Mouse (Mus musculus) liver, embryonic 11.5 days (tissue): ENCODE measurements around the gene Asb1. TPM values are rescaled to one million over a fixed set of nuclear protein-coding genes. Genes with fewer than 3 reads are reported as not detected.

ENCODE experiments used
- ATAC-seq: fragments of 200-750 bp; cut with Nextera tagmentation; replicated peaks from 2 replicates; pipeline ENCODE4 v1.8.0; 2017; ENCODE audit warnings: moderate number of reproducible peaks, mild to moderate bottlenecking, moderate TSS enrichment, moderate library complexity; ENCODE audit not compliant: low FRiP score
- DNase-seq: peaks from one replicate; pipeline ENCODE4 v3.0.0-alpha.2; 2017; ENCODE audit warnings: low spot score
- H3K27ac ChIP-seq: fragments of 300-500 bp; sonication (generic); 2 replicates; pipeline ENCODE4 v1.5.1; 2014; ENCODE audit warnings: mild to moderate bottlenecking, low read depth, low read length, control low read depth
- H3K27me3 ChIP-seq: fragments of 300-500 bp; sonication (generic); replicated peaks from 2 replicates; pipeline ENCODE4 v1.6.1; 2014; ENCODE audit warnings: low read length, mixed read lengths; ENCODE audit not compliant: control insufficient read depth, insufficient read depth
- H3K36me3 ChIP-seq: fragments of 300-500 bp; sonication (generic); 2 replicates; pipeline ENCODE4 v1.6.1; 2014; ENCODE audit warnings: mild to moderate bottlenecking, low read length, moderate library complexity, mixed read lengths; ENCODE audit not compliant: control insufficient read depth, insufficient read depth
- H3K4me1 ChIP-seq: fragments of 300-500 bp; sonication (generic); replicated peaks from 2 replicates; pipeline ENCODE4 v1.6.1; 2014; ENCODE audit warnings: low read length, mixed read lengths; ENCODE audit not compliant: control insufficient read depth, insufficient read depth
- H3K4me2 ChIP-seq: fragments of 300-500 bp; sonication (generic); 2 replicates; pipeline ENCODE4 v1.6.1; 2014; ENCODE audit warnings: mild to moderate bottlenecking, control low read depth, moderate library complexity
- H3K4me3 ChIP-seq: fragments of 300-500 bp; sonication (generic); 2 replicates; pipeline ENCODE4 v1.5.1; 2014; ENCODE audit warnings: low read depth, low read length, control low read depth
- H3K9ac ChIP-seq: fragments of 300-500 bp; sonication (generic); 2 replicates; pipeline ENCODE4 v1.6.1; 2014; ENCODE audit warnings: low read depth, low read length, control low read depth
- H3K9me3 ChIP-seq: fragments of 300-500 bp; sonication (generic); 2 replicates; pipeline ENCODE4 v1.6.1; 2016; ENCODE audit warnings: low read length, inconsistent platforms, mixed read lengths; ENCODE audit not compliant: control insufficient read depth
- WGBS: fragments of 180-500 bp; shearing (Covaris S2); extraction: QIAGEN DNeasy Blood & Tissue Kit; methylation state at CpG from one replicate; pipeline ENCODE4 v1.1.7; 2014; 5-methylcytosine and 5-hydroxymethylcytosine counted together
- polyA plus RNA-seq: library from polyadenylated mRNA; unstranded; fragments of >200 nt; fragmentation: Nextera tagmentation; extraction: Ambion mirVana; gene quantifications from 2 replicates; pipeline ENCODE4 v1.2.1, GENCODE M21; 2014

Gene Asb1
- 12.2 and 13.4 TPM in 2 replicates for polyA plus RNA-seq

GRCm38 (mm10) chr1:91540271-91540826, at the start of gene Asb1:
Gene Asb1 (plus strand): TSS chr1:91540544.
- H3K4me3 ChIP-seq = peak within 1 kb of the TSS; percentile 83
- peaks cover 36% of the 10 kb centered on the region for H3K4me1 ChIP-seq
- H3K36me3 ChIP-seq = peaks cover 4% of the 10 kb centered on the region; the same call in 1 of the 2 replicates
- peak within 1 kb of the TSS; percentile 93 for H3K27ac ChIP-seq
- H3K4me2 ChIP-seq = peak within 1 kb of the TSS; percentile 95
- no peaks in the 10 kb centered on the region for H3K27me3 ChIP-seq
- peak within 1 kb of the TSS; percentile 90 for H3K9ac ChIP-seq
- WGBS = under 1% methylated on average over 40 of the region's 41 CpGs
- H3K9me3 ChIP-seq = no peaks in the 10 kb centered on the region
- ATAC-seq = peak; percentile 89
- DNase-seq = peak; percentile 95

GRCm38 (mm10) chr1:91492740-91493139, 47.6 kb upstream of the Asb1 start:
- no peaks in the 10 kb centered on the region for H3K9me3 ChIP-seq
- no peak for ATAC-seq
- no peaks in the 10 kb centered on the region for H3K36me3 ChIP-seq
- no peak for DNase-seq
- no peak overlapping the region for H3K9ac ChIP-seq
- 44% methylated on average over 2 of the region's 2 CpGs for WGBS
- no peak overlapping the region for H3K4me2 ChIP-seq
- no peak overlapping the region for H3K27ac ChIP-seq
- no peaks in the 10 kb centered on the region for H3K27me3 ChIP-seq
- H3K4me3 ChIP-seq = no peak overlapping the region
- peaks cover 10% of the 10 kb centered on the region for H3K4me1 ChIP-seq

DNA sequence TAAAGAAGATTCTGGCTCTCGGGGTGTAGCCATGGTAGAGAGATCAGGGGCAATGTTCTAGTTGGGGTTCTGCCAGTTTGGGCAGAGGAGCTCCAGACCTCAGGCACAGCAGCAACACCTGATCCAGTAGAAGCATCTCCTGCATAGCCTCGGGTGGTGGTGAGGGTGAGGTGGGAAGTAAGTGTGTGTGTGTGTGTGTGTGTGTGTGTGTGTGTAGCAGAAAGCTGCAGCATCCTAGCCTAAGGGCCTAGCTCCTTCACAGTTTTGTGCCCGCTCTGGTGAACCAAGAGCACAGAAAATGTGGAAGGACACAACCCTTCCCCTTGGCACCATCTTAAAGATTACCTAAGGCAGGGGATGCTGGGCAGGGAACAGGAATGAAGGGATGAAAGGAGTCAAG, 46.4 kb upstream of the Asb1 start:
- 43% methylated on average over 3 of the region's 3 CpGs for WGBS
- Histone ChIP-seq H3K4me3 (peak overlapping the region; percentile 90), H3K9ac (peak overlapping the region; percentile 76; the same call in 1 of the 2 replicates)

GRCm38 (mm10) chr1:91494457-91495140, 45.7 kb upstream of the Asb1 start, which contains the start of gene Traf3ip1:
Gene Traf3ip1 (plus strand): TSS chr1:91494647.
- Histone ChIP-seq H3K4me2 (peak within 1 kb of the TSS; percentile 94), H3K27ac (no peak within 1 kb of the TSS), H3K4me1 (peaks cover 10% of the 10 kb centered on the region), H3K27me3 (no peaks in the 10 kb centered on the region), H3K9ac (peak within 1 kb of the TSS; percentile 76), H3K36me3 (no peaks in the 10 kb centered on the region; the same call in 1 of the 2 replicates), H3K9me3 (no peaks in the 10 kb centered on the region), H3K4me3 (peak within 1 kb of the TSS; percentile 90)
- ATAC-seq (peak; percentile 98), DNase-seq (peak; percentile 92)
- under 1% methylated on average over 79 of the region's 79 CpGs for WGBS

More for the DNA sequence above, 46.4 kb upstream of the Asb1 start:
- H3K27me3 ChIP-seq = no peaks in the 10 kb centered on the region
- H3K9me3 ChIP-seq = no peaks in the 10 kb centered on the region
- no peak for ATAC-seq
- peak overlapping the region; percentile 94 for H3K4me2 ChIP-seq
- no peaks in the 10 kb centered on the region for H3K36me3 ChIP-seq
- H3K4me1 ChIP-seq = peaks cover 10% of the 10 kb centered on the region
- no peak for DNase-seq
- H3K27ac ChIP-seq = no peak overlapping the region

- peaks cover 10% of the 10 kb centered on the region for H3K4me1 ChIP-seq
- WGBS = 46% methylated on average over 5 of the region's 5 CpGs
- no peaks in the 10 kb centered on the region for H3K27me3 ChIP-seq
- H3K9ac ChIP-seq = peak overlapping the region; percentile 76
- H3K4me2 ChIP-seq = peak overlapping the region; percentile 94
- DNase-seq (no peak), ATAC-seq (no peak)
- H3K36me3 ChIP-seq = peaks cover 3% of the 10 kb centered on the region; the same call in 1 of the 2 replicates
- H3K9me3 ChIP-seq = no peaks in the 10 kb centered on the region
- H3K4me3 ChIP-seq = peak overlapping the region; percentile 90
- H3K27ac ChIP-seq = no peak overlapping the region
Observed at GRCm38 (mm10) chr1:91495321-91495720, 45.0 kb upstream of the Asb1 start.

- no peak overlapping the region for H3K4me2 ChIP-seq
- H3K9me3 ChIP-seq = no peaks in the 10 kb centered on the region
- peaks cover 10% of the 10 kb centered on the region for H3K4me1 ChIP-seq
- WGBS = 82% methylated on average over 6 of the region's 6 CpGs
- no peak overlapping the region for H3K27ac ChIP-seq
- no peak overlapping the region for H3K9ac ChIP-seq
- H3K27me3 ChIP-seq = no peaks in the 10 kb centered on the region
- peaks cover 3% of the 10 kb centered on the region; the same call in 1 of the 2 replicates for H3K36me3 ChIP-seq
- ATAC-seq (no peak), DNase-seq (no peak)
- no peak overlapping the region for H3K4me3 ChIP-seq
Observed at GRCm38 (mm10) chr1:91498579-91498978, 41.8 kb upstream of the Asb1 start.

GRCm38 (mm10) chr1:91504615-91505014, 35.7 kb upstream of the Asb1 start:
- Histone ChIP-seq H3K27me3 (no peaks in the 10 kb centered on the region), H3K9me3 (no peaks in the 10 kb centered on the region), H3K36me3 (peaks cover 3% of the 10 kb centered on the region; the same call in 1 of the 2 replicates), H3K4me3 (no peak overlapping the region), H3K27ac (no peak overlapping the region), H3K4me2 (no peak overlapping the region), H3K9ac (no peak overlapping the region), H3K4me1 (no peaks in the 10 kb centered on the region)
- 65% methylated on average over 3 of the region's 3 CpGs for WGBS
- no peak for DNase-seq
- ATAC-seq = no peak

DNA sequence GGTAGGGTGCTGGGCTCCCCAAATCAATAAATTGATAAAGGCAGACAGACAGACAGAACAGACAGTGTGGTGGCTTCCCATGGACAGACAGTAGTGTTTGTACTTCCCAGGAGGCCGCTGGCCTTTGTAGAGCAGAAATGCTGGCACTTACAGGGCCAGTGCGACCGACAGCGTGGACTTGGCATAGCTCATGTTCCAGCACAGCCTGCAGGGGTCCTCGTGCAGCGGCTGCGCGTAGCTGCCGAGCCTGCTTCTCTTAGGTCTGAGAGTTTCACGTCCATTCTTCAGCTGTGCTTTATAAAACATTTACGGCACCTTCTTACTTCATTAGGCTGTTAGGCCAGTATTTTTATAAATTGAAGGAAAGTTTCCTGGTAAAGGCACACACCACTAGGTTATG, 25.4 kb upstream of the Asb1 start:
- Histone ChIP-seq H3K4me2 (no peak overlapping the region), H3K9me3 (no peaks in the 10 kb centered on the region)
- no peak for ATAC-seq

More for the DNA sequence above, 25.4 kb upstream of the Asb1 start:
- no peak overlapping the region for H3K27ac ChIP-seq
- 83% methylated on average over 11 of the region's 11 CpGs for WGBS
- no peaks in the 10 kb centered on the region for H3K27me3 ChIP-seq
- no peak for DNase-seq
- peaks cover 4% of the 10 kb centered on the region; the same call in 1 of the 2 replicates for H3K36me3 ChIP-seq
- no peak overlapping the region for H3K9ac ChIP-seq
- H3K4me3 ChIP-seq = no peak overlapping the region
- H3K4me1 ChIP-seq = no peaks in the 10 kb centered on the region
